Mouse (Mus musculus): ENCODE measurements around the gene Epor. TPM values are rescaled to one million over a fixed set of nuclear protein-coding genes. Genes with fewer than 3 reads are reported as not detected.

The Epor gene
- polyA plus RNA-seq, 1 experiment: 9.2 TPM

DNA sequence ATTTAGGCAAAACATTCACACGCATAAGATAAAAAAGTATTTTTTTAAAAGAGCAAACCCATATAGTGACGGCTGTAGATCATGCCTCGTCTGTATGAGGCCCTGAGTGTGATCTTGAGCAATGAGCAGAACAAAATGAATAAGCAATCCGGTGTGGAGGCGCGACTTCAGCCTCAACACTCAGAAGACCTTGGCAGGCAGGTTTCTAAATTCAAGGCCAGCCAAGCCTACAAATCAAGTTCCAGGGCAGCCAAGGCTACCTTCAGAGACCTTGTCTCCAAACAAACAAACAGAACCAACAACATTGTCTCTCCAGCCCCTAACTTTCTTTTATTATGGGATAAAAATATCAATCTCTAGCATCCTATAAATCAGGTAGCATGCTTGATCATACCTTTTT is 37.0 kb upstream of the Epor start:
- H3K4me1 ChIP-seq (ENCODE audit: control insufficient read depth, insufficient read depth, low read length): peaks cover 14% of the 10 kb centered on the region; the same call in 1 of the 2 replicates
- no peak overlapping the region for H3K4me3 ChIP-seq (replicated peaks; ENCODE audit: insufficient read depth, low read depth, low read length)
- no peak for DNase-seq
- no peak for TF ChIP-seq POLR2A (IDR thresholded peaks at IDR 0.05; ENCODE audit: borderline replicate concordance, insufficient read depth, low read length)
- no peak for TF ChIP-seq CTCF (IDR thresholded peaks at IDR 0.05; ENCODE audit: borderline replicate concordance, insufficient read depth, low read depth, low read length)
- 94% methylated on average over 6 of the region's 6 CpGs for WGBS
- H3K27me3 ChIP-seq (ENCODE audit: control insufficient read depth, insufficient read depth, low read length): no peaks in the 10 kb centered on the region
- H3K27ac ChIP-seq (ENCODE audit: insufficient read depth, low read length): no peak overlapping the region

DNA sequence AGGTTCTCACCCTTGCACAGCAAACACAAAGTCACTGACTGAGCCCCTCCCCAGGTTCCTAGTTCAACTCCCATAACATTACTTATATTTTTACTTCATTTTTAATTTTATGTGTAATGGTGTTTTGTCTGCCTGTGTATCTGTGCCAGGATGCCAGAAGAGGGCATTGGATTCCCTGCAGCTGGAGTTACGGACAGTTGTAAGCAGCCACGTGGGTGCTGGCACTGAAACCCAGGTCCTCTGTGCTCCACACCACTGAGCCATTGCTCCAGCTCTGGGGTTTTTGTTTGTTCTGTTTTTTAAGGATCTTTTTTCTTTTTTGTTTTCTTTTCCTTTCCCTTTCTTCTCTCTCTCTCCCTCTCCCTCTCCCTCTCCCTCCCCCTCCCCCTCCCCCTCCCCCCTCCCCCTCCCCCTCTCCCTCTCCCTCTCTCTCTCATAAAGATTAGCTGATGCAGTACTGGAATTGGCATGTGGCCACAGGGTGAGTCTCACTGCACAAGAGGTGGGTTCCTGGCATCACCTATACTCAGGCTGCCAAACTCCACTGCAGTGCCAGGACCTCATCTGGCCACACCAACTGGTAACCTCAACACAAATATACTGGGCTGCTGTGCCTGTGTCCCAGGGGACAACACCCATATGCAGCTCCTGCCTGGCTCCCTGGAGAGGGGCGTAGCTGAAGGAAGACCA is 33.0 kb upstream of the Epor start:
- TF ChIP-seq POLR2A (IDR thresholded peaks at IDR 0.05; ENCODE audit: borderline replicate concordance, insufficient read depth, low read length) (no peak), CTCF (IDR thresholded peaks at IDR 0.05; ENCODE audit: borderline replicate concordance, insufficient read depth, low read depth, low read length) (no peak)
- H3K4me1 ChIP-seq (ENCODE audit: control insufficient read depth, insufficient read depth, low read length): no peaks in the 10 kb centered on the region
- 74% methylated on average over 3 of the region's 3 CpGs for WGBS
- no peak for DNase-seq
- no peak overlapping the region for H3K4me3 ChIP-seq (replicated peaks; ENCODE audit: insufficient read depth, low read depth, low read length)
- H3K27me3 ChIP-seq (ENCODE audit: control insufficient read depth, insufficient read depth, low read length): no peaks in the 10 kb centered on the region
- no peak overlapping the region for H3K27ac ChIP-seq (ENCODE audit: insufficient read depth, low read length)

DNA sequence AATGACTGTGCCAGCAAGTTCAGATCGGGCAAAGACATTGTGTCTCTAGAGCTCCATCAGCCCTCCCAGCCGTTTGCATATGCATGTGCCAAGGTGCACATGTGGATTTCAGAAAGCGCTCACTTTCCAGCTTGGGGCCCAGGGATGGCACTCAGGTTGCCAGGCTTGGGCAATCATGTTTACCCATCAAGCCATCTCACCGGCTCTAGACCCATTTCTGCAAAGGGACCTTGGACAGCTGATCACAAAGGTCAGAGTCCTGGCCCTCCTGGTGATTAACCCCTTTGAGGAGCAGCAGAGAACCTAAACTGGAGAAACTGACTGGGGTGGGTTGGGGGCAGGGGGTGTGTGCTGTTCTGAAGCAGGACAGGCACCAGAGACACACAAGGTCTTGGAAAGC is 28.9 kb upstream of the Epor start:
- 82% methylated on average over 4 of the region's 4 CpGs for WGBS
- TF ChIP-seq POLR2A (IDR thresholded peaks at IDR 0.05; ENCODE audit: borderline replicate concordance, insufficient read depth, low read length) (no peak), CTCF (IDR thresholded peaks at IDR 0.05; ENCODE audit: borderline replicate concordance, insufficient read depth, low read depth, low read length) (no peak)
- Histone ChIP-seq H3K4me1 (ENCODE audit: control insufficient read depth, insufficient read depth, low read length) (peaks cover 10% of the 10 kb centered on the region; the same call in 1 of the 2 replicates), H3K4me3 (replicated peaks; ENCODE audit: insufficient read depth, low read depth, low read length) (no peak overlapping the region), H3K27me3 (ENCODE audit: control insufficient read depth, insufficient read depth, low read length) (no peaks in the 10 kb centered on the region), H3K27ac (ENCODE audit: insufficient read depth, low read length) (no peak overlapping the region)
- DNase-seq: no peak

- TF ChIP-seq POLR2A (IDR thresholded peaks at IDR 0.05; ENCODE audit: borderline replicate concordance, insufficient read depth, low read length) (peak; percentile 75), CTCF (IDR thresholded peaks at IDR 0.05; ENCODE audit: borderline replicate concordance, insufficient read depth, low read depth, low read length) (no peak)
- under 1% methylated on average over 42 of the region's 42 CpGs for WGBS
- Histone ChIP-seq H3K27me3 (ENCODE audit: control insufficient read depth, insufficient read depth, low read length) (no peaks in the 10 kb centered on the region), H3K4me1 (ENCODE audit: control insufficient read depth, insufficient read depth, low read length) (peaks cover 10% of the 10 kb centered on the region; the same call in 1 of the 2 replicates), H3K27ac (ENCODE audit: insufficient read depth, low read length) (peak within 1 kb of the TSS; percentile 88), H3K4me3 (replicated peaks; ENCODE audit: insufficient read depth, low read depth, low read length) (peak within 1 kb of the TSS; percentile 91)
- peak; percentile 83 to 84 for DNase-seq
Measured at GRCm38 (mm10) chr9:21989230-21990110, 26.2 kb upstream of the Epor start, which contains the start of gene Rgl3. Gene Rgl3 (minus strand): TSS chr9:21989446.

DNA sequence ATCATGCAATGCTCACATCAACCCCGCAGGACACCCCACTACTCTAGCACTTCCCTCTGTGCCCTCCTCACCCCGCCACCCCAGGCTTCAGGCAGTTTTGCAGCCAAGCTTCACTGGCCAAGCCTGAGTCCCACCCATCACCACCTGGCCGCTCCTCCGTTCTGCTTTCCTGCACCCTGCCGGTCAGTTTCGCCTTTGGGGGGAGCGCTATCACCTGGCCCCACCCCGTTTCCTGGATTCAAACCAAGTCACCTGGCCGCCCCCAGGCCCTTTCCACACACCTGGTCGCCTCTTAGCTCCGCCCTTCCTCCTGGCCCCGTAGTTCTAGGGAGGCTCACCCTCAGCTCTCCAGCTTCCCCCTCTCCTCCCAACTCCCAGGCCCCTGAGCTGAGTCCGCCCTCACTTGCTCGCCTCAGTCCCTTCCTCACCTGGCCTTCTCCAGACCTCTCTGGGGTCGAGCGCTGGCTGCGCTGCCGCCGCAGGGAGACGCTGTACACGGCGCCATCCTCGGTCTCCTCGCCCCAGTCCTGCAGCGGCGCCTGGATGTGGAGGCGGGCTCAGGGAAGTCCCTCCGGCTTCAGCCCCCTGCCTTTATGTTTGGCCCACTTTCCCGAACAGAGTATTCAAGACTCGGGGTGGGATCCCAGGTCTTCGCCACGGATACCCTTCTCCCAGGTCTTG is 25.3 kb upstream of the Epor start:
- Histone ChIP-seq H3K4me1 (ENCODE audit: control insufficient read depth, insufficient read depth, low read length) (peaks cover 10% of the 10 kb centered on the region; the same call in 1 of the 2 replicates), H3K27ac (ENCODE audit: insufficient read depth, low read length) (peak overlapping the region; percentile 76), H3K4me3 (replicated peaks; ENCODE audit: insufficient read depth, low read depth, low read length) (peak overlapping the region; percentile 91), H3K27me3 (ENCODE audit: control insufficient read depth, insufficient read depth, low read length) (no peaks in the 10 kb centered on the region)
- TF ChIP-seq POLR2A (IDR thresholded peaks at IDR 0.05; ENCODE audit: borderline replicate concordance, insufficient read depth, low read length): no peak
- TF ChIP-seq CTCF (IDR thresholded peaks at IDR 0.05; ENCODE audit: borderline replicate concordance, insufficient read depth, low read depth, low read length): no peak
- peak; percentile 78 to 79 for DNase-seq
- WGBS: 1% methylated on average over 32 of the region's 32 CpGs

DNA sequence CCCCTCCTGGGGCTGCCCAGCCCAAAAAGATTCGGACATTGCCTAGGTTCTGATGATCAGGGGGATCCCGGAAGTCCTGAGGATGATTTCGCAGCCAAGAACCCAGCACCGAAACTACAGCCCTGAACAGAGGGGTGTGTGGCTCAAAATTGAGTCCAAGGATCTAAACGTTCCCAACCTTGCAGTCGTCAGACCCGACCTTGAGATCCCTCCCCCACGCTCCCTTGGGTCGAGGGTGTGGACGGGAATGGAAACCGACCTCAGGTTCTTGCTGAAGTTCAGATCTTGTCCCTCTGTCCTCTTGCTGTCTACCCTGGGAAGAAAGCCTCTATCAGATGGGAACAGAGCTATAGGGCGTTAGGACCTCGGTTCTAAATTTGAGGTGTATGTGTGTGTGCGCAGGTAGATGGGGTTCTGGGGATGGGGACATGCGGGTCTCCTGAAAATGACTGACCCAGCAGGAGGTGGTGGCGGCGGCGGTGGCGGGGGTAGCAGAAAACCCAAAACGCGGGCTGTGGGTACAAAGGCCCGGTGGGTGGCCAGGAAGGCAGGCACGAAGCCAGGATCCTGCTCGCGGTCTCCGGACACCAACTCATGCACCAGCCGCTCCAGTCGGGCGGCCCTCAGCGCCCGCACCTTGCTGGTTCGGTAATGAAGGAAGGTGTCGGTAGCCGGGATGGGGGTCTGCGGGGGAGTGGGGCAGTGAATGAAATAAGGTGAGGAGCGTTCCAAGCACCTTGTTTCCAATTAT is 24.5 kb upstream of the Epor start:
- peaks cover 10% of the 10 kb centered on the region; the same call in 1 of the 2 replicates for H3K4me1 ChIP-seq (ENCODE audit: control insufficient read depth, insufficient read depth, low read length)
- DNase-seq: peak; percentile 78 to 81
- peak overlapping the region; percentile 15; the same call in 1 of the 2 replicates for H3K27ac ChIP-seq (ENCODE audit: insufficient read depth, low read length)
- WGBS: 7% methylated on average over 36 of the region's 36 CpGs
- peak overlapping the region; percentile 91 for H3K4me3 ChIP-seq (replicated peaks; ENCODE audit: insufficient read depth, low read depth, low read length)
- H3K27me3 ChIP-seq (ENCODE audit: control insufficient read depth, insufficient read depth, low read length): no peaks in the 10 kb centered on the region
- TF ChIP-seq POLR2A (IDR thresholded peaks at IDR 0.05; ENCODE audit: borderline replicate concordance, insufficient read depth, low read length): no peak
- TF ChIP-seq CTCF (IDR thresholded peaks at IDR 0.05; ENCODE audit: borderline replicate concordance, insufficient read depth, low read depth, low read length): no peak

DNA sequence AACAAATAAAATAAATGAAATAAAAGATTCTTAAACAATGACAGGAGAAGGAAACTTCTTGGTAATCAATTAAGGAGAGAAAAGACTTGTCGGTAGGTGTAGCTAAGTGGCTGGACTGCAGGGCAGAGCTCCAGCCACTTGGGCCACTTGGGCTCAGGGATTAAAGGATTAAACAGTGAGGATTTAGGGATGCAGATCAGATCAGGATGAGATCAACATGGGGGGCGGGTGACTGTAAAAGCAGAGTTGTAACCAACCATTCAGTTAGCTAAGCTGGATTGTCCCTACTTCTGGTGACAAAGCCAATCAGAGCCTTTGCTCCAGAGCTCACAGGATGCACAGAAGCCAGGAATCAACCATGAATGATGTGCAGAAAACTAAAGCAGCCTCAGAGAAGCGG is 20.6 kb upstream of the Epor start:
- Histone ChIP-seq H3K27ac (ENCODE audit: insufficient read depth, low read length) (no peak overlapping the region), H3K4me3 (replicated peaks; ENCODE audit: insufficient read depth, low read depth, low read length) (no peak overlapping the region), H3K4me1 (ENCODE audit: control insufficient read depth, insufficient read depth, low read length) (peaks cover 4% of the 10 kb centered on the region; the same call in 1 of the 2 replicates), H3K27me3 (ENCODE audit: control insufficient read depth, insufficient read depth, low read length) (no peaks in the 10 kb centered on the region)
- DNase-seq: no peak
- TF ChIP-seq CTCF (IDR thresholded peaks at IDR 0.05; ENCODE audit: borderline replicate concordance, insufficient read depth, low read depth, low read length) (no peak), POLR2A (IDR thresholded peaks at IDR 0.05; ENCODE audit: borderline replicate concordance, insufficient read depth, low read length) (no peak)
- WGBS: 27% methylated on average over 3 of the region's 3 CpGs
